Mouse (Mus musculus): ENCODE data around the gene Mrpl30.

Gene Mrpl30

DNA sequence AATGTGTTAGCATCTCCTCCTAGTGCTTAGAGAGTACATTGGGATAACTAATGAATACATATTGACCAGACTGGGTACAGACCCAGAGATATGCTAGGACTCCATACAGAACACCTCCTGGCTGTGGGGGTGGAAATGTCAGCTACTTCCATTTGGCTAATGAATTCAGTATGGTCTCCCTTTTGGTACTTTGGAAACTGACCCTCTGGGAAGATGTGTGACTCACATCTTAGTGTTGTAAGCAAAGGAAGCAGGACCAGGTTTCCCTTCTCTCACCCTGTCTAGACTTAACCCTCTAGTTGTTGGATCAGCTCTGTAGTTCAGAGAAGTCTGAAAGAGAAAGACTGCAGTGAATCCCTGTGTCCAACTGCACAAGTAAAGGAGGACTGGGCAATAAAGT, 4.3 kb downstream of the Mrpl30 start:
- in situ Hi-C loops (cut with MboI; ENCODE audit: low sequenced_read_pairs) = no loop called here

DNA sequence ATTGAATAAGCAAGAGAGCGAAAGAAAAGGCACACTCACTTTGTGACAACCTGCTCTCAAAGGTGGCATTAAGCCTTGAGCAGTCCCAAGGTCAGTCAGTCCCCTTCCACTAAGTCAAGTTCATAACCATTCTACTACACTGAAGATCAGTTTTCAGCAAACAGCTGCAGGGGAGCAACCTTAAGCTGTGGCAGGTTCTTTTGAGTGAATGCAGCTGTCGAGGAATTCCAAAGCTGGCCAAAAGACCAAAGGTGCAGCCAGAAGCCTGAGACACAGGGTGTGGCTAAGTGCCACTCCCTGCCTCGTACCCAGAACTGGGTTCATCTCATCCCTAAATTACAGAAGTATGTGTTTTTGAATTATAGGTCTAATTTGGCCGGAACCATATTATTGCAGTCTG, 9.5 kb downstream of the Mrpl30 start:
- in situ Hi-C loops (cut with MboI; ENCODE audit: low sequenced_read_pairs) = no loop called here

DNA sequence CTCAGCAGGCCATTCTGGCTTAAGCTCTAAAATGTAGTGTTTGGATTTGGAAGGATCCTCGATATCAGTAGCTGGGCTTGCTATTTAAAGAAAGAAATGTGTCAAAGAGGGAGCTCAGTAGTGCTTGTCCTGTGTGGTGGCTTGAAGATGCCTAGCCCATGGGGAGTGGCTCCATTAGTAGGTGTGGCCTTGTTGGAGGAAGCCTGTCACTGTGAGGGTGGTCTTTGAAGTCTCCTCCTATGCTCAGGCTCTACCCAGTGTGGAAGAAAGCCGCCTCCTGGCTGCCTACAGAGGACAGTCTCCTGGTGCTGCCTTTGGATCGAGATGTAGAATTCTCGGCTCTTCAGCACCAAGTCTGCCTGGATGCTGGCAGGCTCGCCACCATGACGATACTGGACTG, 10.0 kb downstream of the Mrpl30 start:
- in situ Hi-C loops (cut with MboI; ENCODE audit: low sequenced_read_pairs) = no loop called here

DNA sequence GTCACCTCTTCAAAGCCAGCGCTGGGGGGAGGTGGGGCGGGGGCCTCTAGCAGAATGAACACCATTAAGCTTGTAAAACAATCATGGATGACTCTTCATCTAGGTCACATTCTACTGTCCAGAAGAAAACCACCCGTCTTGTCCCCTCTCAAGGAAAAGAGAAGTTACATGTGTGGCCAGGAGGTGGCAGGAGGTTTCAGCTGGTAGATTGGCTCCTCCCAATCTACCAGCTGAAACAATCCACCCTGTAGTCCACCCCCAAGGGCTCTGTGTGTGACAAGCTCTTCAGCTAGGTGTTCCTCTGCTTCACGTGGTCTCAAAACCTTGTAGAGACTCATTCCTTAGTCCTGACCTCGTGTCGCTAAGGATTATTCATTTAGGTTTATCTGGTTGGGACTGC, 12.9 kb downstream of the Mrpl30 start:
- in situ Hi-C loops (cut with MboI; ENCODE audit: low sequenced_read_pairs) = no loop called here

DNA sequence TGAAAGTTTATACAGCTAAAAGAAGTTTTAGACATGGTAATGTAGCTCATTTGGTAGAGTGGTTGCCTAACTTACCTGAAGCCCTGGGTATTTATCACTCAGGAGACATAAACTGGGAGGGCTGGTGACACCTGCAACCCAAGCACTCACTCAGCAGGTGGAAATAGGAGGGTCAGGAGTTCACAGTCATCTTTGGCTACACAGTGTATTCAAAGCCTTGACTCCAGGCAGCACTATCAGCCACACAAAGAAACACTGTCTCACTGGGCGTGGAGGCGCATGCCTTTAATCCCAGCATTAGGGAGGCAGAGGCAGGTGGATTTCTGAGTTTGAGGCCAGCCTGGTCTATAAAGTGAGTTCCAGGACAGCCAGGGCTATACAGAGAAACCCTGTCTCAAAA, 22.5 kb downstream of the Mrpl30 start:
- in situ Hi-C loops (cut with MboI; ENCODE audit: low sequenced_read_pairs) = no loop called here

DNA sequence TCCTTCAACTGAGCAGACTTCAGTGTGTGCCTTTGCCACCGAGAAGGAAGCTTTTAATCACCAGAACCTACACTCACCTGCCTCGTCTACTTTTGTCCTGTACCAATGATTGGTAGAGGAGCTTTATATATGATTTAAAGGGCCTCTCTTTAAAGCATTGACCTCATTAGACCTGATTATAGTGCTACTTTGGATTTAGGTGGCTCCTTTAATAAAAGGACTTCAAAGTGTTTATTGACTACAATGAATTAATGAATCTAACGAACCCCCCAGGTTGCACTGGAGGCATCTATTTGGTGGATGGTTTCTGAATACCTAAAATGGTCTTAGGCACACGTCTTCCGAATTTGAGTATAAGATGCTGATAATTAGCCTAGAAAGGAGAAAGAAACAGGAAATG, 26.1 kb downstream of the Mrpl30 start, which contains the start of gene Lyg2:
Gene Lyg2 (minus strand): TSS at position 101 of the 400 bp plus-strand sequence.
- in situ Hi-C loops (cut with MboI; ENCODE audit: low sequenced_read_pairs) = no loop called here

DNA sequence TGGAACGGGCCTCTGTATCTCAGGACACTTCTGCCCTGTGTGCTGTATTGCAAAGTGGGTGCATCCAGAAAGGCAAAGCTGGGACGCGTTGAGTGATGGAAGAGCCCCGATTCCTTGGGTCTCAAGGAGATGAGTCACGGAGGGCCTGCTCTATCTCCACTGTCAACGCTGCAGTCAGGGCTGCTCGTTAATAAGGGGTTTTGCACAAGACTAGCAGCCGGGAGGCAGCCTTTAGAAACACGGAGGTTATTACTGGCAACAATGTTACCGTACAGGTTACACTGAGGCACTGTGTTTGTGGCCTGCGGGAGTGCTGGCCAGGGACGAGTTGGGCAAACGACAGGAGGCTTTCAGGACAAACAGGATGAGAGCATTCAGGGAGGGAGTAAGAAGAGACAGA, 27.4 kb downstream of the Mrpl30 start:
- in situ Hi-C loops (cut with MboI; ENCODE audit: low sequenced_read_pairs) = no loop called here

DNA sequence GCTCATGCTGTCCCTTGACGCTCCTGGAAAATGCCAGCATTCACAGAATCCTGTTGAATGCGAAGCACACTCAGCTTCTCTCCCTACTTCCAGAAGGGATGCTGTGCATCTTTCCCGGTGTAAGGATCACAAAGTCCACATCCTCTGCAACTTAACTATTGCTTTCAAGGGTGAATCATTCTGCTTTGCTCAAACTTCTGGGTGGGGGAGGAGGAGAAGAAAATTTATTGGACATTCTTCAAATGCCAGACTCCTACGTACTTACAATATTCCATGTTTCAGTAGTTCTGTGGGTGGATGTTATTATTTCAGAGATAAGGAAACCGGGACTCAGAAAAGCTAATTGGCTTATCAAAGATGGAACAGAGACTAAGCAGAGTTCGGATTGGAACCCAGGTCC, 27.8 kb downstream of the Mrpl30 start:
- in situ Hi-C loops (cut with MboI; ENCODE audit: low sequenced_read_pairs) = no loop called here

DNA sequence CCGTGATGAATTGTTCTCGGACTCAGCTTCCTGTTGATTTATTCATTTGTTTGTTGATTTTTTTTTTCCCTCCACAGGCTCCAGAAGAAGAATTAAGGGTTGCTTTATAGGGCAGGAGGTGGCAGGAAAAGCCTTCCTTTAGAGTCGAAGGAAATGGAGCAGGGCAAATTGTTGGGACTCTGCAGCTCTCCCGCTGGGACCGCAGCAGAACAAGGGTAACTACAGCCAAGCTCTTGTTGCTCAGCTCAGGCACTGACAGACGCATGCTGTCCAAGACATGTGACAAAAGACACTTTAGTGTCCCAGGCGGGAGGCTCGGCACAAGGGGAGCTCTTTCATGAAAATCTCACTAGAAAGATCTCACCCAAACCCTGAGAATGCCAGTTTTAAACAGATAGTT, 32.3 kb downstream of the Mrpl30 start:
- in situ Hi-C loops (cut with MboI; ENCODE audit: low sequenced_read_pairs) = no loop called here

DNA sequence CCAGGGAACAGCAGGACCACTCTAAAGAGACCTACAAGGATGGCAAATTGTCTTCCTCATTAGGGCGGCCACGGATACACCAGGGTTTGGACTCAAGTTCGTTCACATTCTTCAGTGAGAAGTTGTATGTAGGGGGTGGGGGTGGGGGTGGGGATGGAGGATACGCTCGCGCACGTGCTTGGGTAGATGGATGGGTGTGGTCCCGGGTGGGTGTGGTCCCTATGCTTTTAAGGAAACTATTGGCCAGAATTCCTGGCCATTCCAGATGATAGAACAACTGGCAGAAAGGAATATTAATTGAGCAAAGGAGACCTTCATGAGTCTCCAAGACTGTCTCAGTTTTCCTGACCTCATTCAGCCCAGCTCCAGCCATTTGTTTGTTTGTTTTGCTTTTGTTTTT, 35.7 kb downstream of the Mrpl30 start:
- in situ Hi-C loops (cut with MboI; ENCODE audit: low sequenced_read_pairs) = no loop called here

DNA sequence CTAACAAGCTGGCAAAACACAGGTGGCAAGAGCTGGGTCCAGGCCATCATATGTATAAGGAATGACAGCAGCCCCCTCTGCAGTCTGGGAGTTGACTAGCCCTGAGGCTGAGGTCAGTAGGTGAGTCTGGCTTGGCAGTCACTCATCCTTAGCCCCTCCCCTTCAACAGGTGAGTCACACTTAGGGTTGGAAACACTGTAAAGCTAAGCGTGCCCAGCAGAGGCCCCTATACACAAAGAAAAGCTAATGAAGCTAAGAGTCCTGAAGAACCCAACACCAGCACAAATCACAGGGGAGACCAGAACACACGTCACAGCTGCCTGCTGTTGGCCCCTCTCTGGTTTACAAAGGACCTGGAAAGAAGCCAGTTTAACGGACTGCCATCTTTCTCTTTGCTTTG, 41.5 kb downstream of the Mrpl30 start:
- in situ Hi-C loops (cut with MboI; ENCODE audit: low sequenced_read_pairs) = no loop called here
